Mouse (Mus musculus) left cerebral cortex, adult 2 months (tissue): Measurements from ENCODE around the gene Fgfr2. TPM values are rescaled to one million over a fixed set of nuclear protein-coding genes. Genes with fewer than 3 reads are reported as not detected.
A peak's percentile ranks its signal among the peaks of the same experiment; 100 is the strongest.

Source experiments
- DNase-seq, 2 experiments: peaks; one replicate each; pipeline ENCODE4 v3.0.0; 2021 to 2022; ENCODE audit warnings: low spot score in 2 of 2, mixed read lengths in 1 of 2; ENCODE audit errors: extremely low spot score in 1 of 2
- H3K27ac ChIP-seq: fragments of 200-600 bp; 2 replicates; pipeline ENCODE4 v1.8.1; 2022
- H3K4me3 ChIP-seq: fragments of 200-600 bp; 2 replicates; pipeline ENCODE4 v1.8.1; 2022
- CTCF ChIP-seq: fragments of 200-600 bp; IDR thresholded peaks from 2 replicates; pipeline ENCODE4 v1.8.1; 2022; ENCODE audit warnings: antibody characterized with exemption, mild to moderate bottlenecking, moderate library complexity
- intact Hi-C: fragments of 180-260 bp; cut with DNase I; formaldehyde crosslinking; loops from one replicate; pipeline ENCODE4 v1.15.1; 2025
- total RNA-seq, 2 experiments: library from RNA; stranded (reverse); gene quantifications; 2 replicates each; pipeline ENCODE4 v1.2.3; 2021

Fgfr2 gene
- total RNA-seq, 2 experiments from 2014 or later: 47.3 to 47.4 TPM

- peak overlapping the region; percentile 64 for H3K4me3 ChIP-seq
- intact Hi-C loops: loop anchor here (5.0 kb wide), 1 partner anchor 39 kb away; no protein-coding TSS in a partner anchor
- DNase-seq: no peak
- peak overlapping the region; percentile 63 for H3K27ac ChIP-seq
- no peak for TF ChIP-seq CTCF
Measured at GRCm38 (mm10) chr7:130938005-130938404, 2185.1 kb downstream of the Fgfr2 start.

GRCm38 (mm10) chr7:130937266-130937841 is 2185.8 kb downstream of the Fgfr2 start:
- peak overlapping the region; percentile 77 for H3K27ac ChIP-seq
- no peak for DNase-seq
- intact Hi-C loops: loop anchor here (5.0 kb wide), 1 partner anchor 40 kb away; no protein-coding TSS in a partner anchor
- no peak for TF ChIP-seq CTCF
- peak overlapping the region; percentile 64 for H3K4me3 ChIP-seq

- intact Hi-C loops: loop anchor here (5.0 kb wide), 1 partner anchor 41 kb away; no protein-coding TSS in a partner anchor
- H3K4me3 ChIP-seq: peak overlapping the region; percentile 64
- DNase-seq: no peak
- peak overlapping the region; percentile 77 for H3K27ac ChIP-seq
- no peak for TF ChIP-seq CTCF
Measured at GRCm38 (mm10) chr7:130936472-130936951, 2186.6 kb downstream of the Fgfr2 start.

- intact Hi-C loops: loop anchor here (5.0 kb wide), 1 partner anchor 41 kb away; no protein-coding TSS in a partner anchor
- peak; percentile 74 to 82 for DNase-seq
- peak within 1 kb of the TSS; percentile 64 for H3K4me3 ChIP-seq
- TF ChIP-seq CTCF: no peak
- H3K27ac ChIP-seq: peak within 1 kb of the TSS; percentile 77
Measured at GRCm38 (mm10) chr7:130935793-130936471, 2187.2 kb downstream of the Fgfr2 start, which contains the start of gene Htra1. Gene Htra1, plus strand, starts transcription at chr7:130936111.

GRCm38 (mm10) chr7:130935421-130935792 is 2187.7 kb downstream of the Fgfr2 start:
- intact Hi-C loops: loop anchor here (5.0 kb wide), 1 partner anchor 42 kb away; no protein-coding TSS in a partner anchor
- Histone ChIP-seq H3K4me3 (peak overlapping the region; percentile 64), H3K27ac (peak overlapping the region; percentile 77)
- no peak for DNase-seq
- TF ChIP-seq CTCF: no peak

GRCm38 (mm10) chr7:130934654-130935053 is 2188.5 kb downstream of the Fgfr2 start:
- no peak for DNase-seq
- no peak for TF ChIP-seq CTCF
- Histone ChIP-seq H3K27ac (no peak overlapping the region), H3K4me3 (no peak overlapping the region)
- intact Hi-C loops: loop anchor here (5.0 kb wide), 1 partner anchor 43 kb away; no protein-coding TSS in a partner anchor

- Histone ChIP-seq H3K27ac (no peak overlapping the region), H3K4me3 (no peak overlapping the region)
- no peak for DNase-seq
- intact Hi-C loops: no loop called here
- no peak for TF ChIP-seq CTCF
Measured at GRCm38 (mm10) chr7:130932921-130933320, 2190.2 kb downstream of the Fgfr2 start.

GRCm38 (mm10) chr7:130930401-130930800 is 2192.7 kb downstream of the Fgfr2 start:
- intact Hi-C loops: no loop called here
- peak; percentile 35 for TF ChIP-seq CTCF
- DNase-seq: no peak
- Histone ChIP-seq H3K4me3 (no peak overlapping the region), H3K27ac (no peak overlapping the region)

- Histone ChIP-seq H3K4me3 (no peak overlapping the region), H3K27ac (peak overlapping the region; percentile 3; the same call in 1 of the 2 replicates)
- intact Hi-C loops: no loop called here
- DNase-seq: peak in 1 of 2 experiments; percentile 45
- no peak for TF ChIP-seq CTCF
Measured at GRCm38 (mm10) chr7:130922981-130923731, 2200.0 kb downstream of the Fgfr2 start.

- no peak for DNase-seq
- Histone ChIP-seq H3K4me3 (no peak overlapping the region), H3K27ac (peak overlapping the region; percentile 67; the same call in 1 of the 2 replicates)
- intact Hi-C loops: loop anchor here (1.0 to 10.0 kb wide), 3 partner anchors 35 to 393 kb away; partner anchors contain the start of gene Ate1
- no peak for TF ChIP-seq CTCF
Measured at GRCm38 (mm10) chr7:130918260-130918659, 2204.9 kb downstream of the Fgfr2 start.

- TF ChIP-seq CTCF: peak; percentile 73
- Histone ChIP-seq H3K4me3 (no peak overlapping the region), H3K27ac (no peak overlapping the region)
- intact Hi-C loops: loop anchor here (1.0 to 10.0 kb wide), 4 partner anchors 88 to 390 kb away; partner anchors contain the start of gene Ate1
- no peak for DNase-seq
Measured at GRCm38 (mm10) chr7:130914693-130915363, 2208.3 kb downstream of the Fgfr2 start.
